In the genomic region with DNA sequence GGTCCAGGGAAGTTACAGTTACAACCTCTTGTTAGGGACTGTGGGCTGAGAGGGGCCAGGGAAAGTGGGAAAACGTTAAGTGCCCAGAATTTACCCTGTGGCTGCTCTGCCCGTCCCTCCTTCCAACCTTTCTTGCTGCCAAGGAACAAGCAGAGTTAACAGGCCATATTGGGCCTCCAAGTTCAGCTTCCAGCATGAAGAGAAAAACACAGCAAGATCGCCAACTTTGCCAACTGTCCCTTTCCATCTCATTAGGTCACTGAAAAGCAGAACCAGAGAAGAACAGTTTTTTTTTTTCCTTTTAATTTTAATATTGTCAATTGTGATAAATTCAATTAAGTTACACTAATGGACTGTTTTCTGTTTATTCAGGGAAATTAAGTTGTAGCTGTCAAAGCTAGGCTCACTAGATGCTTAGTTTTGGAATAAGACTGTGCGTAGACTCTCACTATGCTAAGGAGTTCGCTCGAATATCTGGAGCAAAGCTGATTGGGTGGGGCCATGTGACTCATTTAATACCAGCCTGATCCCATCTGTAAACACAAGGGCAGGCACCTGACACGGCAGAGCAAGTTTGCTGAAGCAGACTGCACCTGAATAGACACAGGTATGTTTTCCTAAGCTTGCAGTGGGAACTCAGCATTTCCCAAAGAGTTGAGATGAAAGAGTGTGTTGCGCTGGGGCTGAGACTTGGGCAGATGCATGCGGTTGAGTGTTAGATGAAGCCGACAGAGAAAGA, we compare ENCODE assay signal across 17 mouse cellular contexts.
DNase-seq lines count a peak whose midpoint lies in the region; ATAC-seq lines count a peak whose summit lies in the region.
"Had no signal": no experiment of that assay in that cellular context is flagged by ENCODE, and none has a peak within 500 bp of the region (broad histone marks: within the 10 kb centered on the region; RNA-seq: fewer than 3 reads in every experiment).

No protein-coding gene starts in this region.

- H3K27me3 ChIP-seq in midbrain, embryonic 11.5 days (ENCODE audit: control insufficient read depth, insufficient read depth, low read length): no peaks in the 10 kb centered on the region
- no peaks in the 10 kb centered on the region for H3K27me3 ChIP-seq in midbrain, embryonic 15.5 days (replicated peaks)
- H3K27me3 ChIP-seq in intestine, embryonic 15.5 days (replicated peaks): no peaks in the 10 kb centered on the region
- H3K27me3 ChIP-seq: forebrain, embryonic 15.5 days had no signal

- no peak overlapping the region for H3K27ac ChIP-seq in midbrain, embryonic 11.5 days (ENCODE audit: low read depth, low read length)
- no peak overlapping the region for H3K27ac ChIP-seq in midbrain, embryonic 15.5 days
- no peak overlapping the region for H3K27ac ChIP-seq in intestine, embryonic 15.5 days
- H3K27ac ChIP-seq: forebrain, embryonic 15.5 days; heart, embryonic 10.5 days; hindbrain, embryonic 14.5 days had no signal

- H3K4me1 ChIP-seq in midbrain, embryonic 11.5 days (ENCODE audit: control insufficient read depth, insufficient read depth, low read length): no peaks in the 10 kb centered on the region
- no peaks in the 10 kb centered on the region for H3K4me1 ChIP-seq in midbrain, embryonic 15.5 days
- H3K4me1 ChIP-seq in intestine, embryonic 15.5 days (replicated peaks): no peaks in the 10 kb centered on the region
- H3K4me1 ChIP-seq: heart, embryonic 10.5 days had no signal

- DNase-seq in heart, adult 11 months: peak; percentile 87
- DNase-seq in heart, postnatal 36 days: no peak
- DNase-seq in midbrain, embryonic 11.5 days (ENCODE audit: low spot score, missing footprints): peak; percentile 17
- peak; percentile 42 for DNase-seq in yolk sac, embryonic 10.5 days (ENCODE audit: low spot score)
- no peak for DNase-seq in retina, postnatal 1 day
- DNase-seq: adrenal gland, adult 8-10 months; adrenal gland, postnatal 36 days; cerebellum, adult 11 months; cerebellum, adult 9-10 months; gastrocnemius, postnatal 36 days; heart, adult 18-20 months; heart, postnatal 10 days had no signal

- H3K9me3 ChIP-seq in midbrain, embryonic 11.5 days (ENCODE audit: control insufficient read depth, low read length): no peaks in the 10 kb centered on the region
- H3K9me3 ChIP-seq in midbrain, embryonic 15.5 days: no peaks in the 10 kb centered on the region
- no peaks in the 10 kb centered on the region for H3K9me3 ChIP-seq in intestine, embryonic 15.5 days
- H3K9me3 ChIP-seq: forebrain, embryonic 15.5 days; heart, embryonic 10.5 days had no signal

- ATAC-seq in midbrain, embryonic 11.5 days (ENCODE audit: low FRiP score): no peak
- ATAC-seq in midbrain, embryonic 15.5 days (replicated peaks): no peak
- peak; percentile 62 for ATAC-seq in intestine, embryonic 15.5 days
- ATAC-seq: forebrain, embryonic 15.5 days had no signal

- WGBS in midbrain, embryonic 11.5 days: 87% methylated on average over 10 of the region's 10 CpGs
- WGBS in midbrain, embryonic 15.5 days: 90% methylated on average over 10 of the region's 10 CpGs
- 67% methylated on average over 10 of the region's 10 CpGs for WGBS in intestine, embryonic 15.5 days

- H3K9ac ChIP-seq in midbrain, embryonic 11.5 days (ENCODE audit: low read length): no peak overlapping the region
- H3K9ac ChIP-seq in midbrain, embryonic 15.5 days: no peak overlapping the region
- H3K9ac ChIP-seq in intestine, embryonic 15.5 days: no peak overlapping the region
- H3K9ac ChIP-seq: forebrain, embryonic 15.5 days; hindbrain, embryonic 14.5 days had no signal

- intact Hi-C loops in heart, postnatal 36 days (cut with DNase I): no loop called here

- H3K4me3 ChIP-seq in midbrain, embryonic 11.5 days (ENCODE audit: low read depth, low read length): no peak overlapping the region
- no peak overlapping the region for H3K4me3 ChIP-seq in midbrain, embryonic 15.5 days
- no peak overlapping the region for H3K4me3 ChIP-seq in intestine, embryonic 15.5 days (replicated peaks)
- H3K4me3 ChIP-seq: forebrain, embryonic 15.5 days; heart, embryonic 10.5 days had no signal

- no peaks in the 10 kb centered on the region for H3K36me3 ChIP-seq in midbrain, embryonic 11.5 days (ENCODE audit: control insufficient read depth, insufficient read depth, low read length)
- H3K36me3 ChIP-seq in midbrain, embryonic 15.5 days (replicated peaks): no peaks in the 10 kb centered on the region
- H3K36me3 ChIP-seq in intestine, embryonic 15.5 days: no peaks in the 10 kb centered on the region
- H3K36me3 ChIP-seq: forebrain, embryonic 15.5 days; heart, embryonic 10.5 days had no signal

- no peak overlapping the region for H3K4me2 ChIP-seq in midbrain, embryonic 11.5 days
- no peak overlapping the region for H3K4me2 ChIP-seq in midbrain, embryonic 15.5 days
- H3K4me2 ChIP-seq in intestine, embryonic 15.5 days (replicated peaks): no peak overlapping the region
- H3K4me2 ChIP-seq: forebrain, embryonic 15.5 days; hindbrain, embryonic 14.5 days had no signal

Comparison
In these comparisons a context has a peak if more than half of its experiments do, and no peak if none do; other contexts are left out.
1. DNase-seq: peak in heart, adult 11 months (single experiment), midbrain, embryonic 11.5 days (single experiment) and yolk sac, embryonic 10.5 days (single experiment); none in heart, postnatal 36 days (0 of 2) and retina, postnatal 1 day (single experiment).